Mouse (Mus musculus) limb, embryonic 11.5 days (tissue): ENCODE measurements around the gene Nod1. TPM values are rescaled to one million over a fixed set of nuclear protein-coding genes. Genes with fewer than 3 reads are reported as not detected.
"Not testable (repeated sequence)": the region's sequence is repeated elsewhere in the genome, so short reads cannot be mapped to it uniquely, and the experiment has no call there.

Source experiments
- ATAC-seq: fragments of 200-750 bp; cut with Nextera tagmentation; 2 replicates; pipeline ENCODE4 v1.8.0; 2017; ENCODE audit warnings: low read depth; ENCODE audit not compliant: insufficient number of reproducible peaks, low FRiP score, low TSS enrichment
- DNase-seq: peaks from one replicate; pipeline ENCODE4 v3.0.0-alpha.2; 2015; ENCODE audit warnings: low spot score
- H3K27ac ChIP-seq: fragments of 300-500 bp; sonication (generic); replicated peaks from 2 replicates; pipeline ENCODE4 v1.5.1; 2014; ENCODE audit warnings: low read depth, mild to moderate bottlenecking, low read length
- H3K27me3 ChIP-seq: fragments of 300-500 bp; sonication (generic); 2 replicates; pipeline ENCODE4 v1.6.1; 2014; ENCODE audit warnings: mild to moderate bottlenecking, low read length, mixed read lengths; ENCODE audit not compliant: control insufficient read depth, insufficient read depth
- H3K36me3 ChIP-seq: fragments of 300-500 bp; sonication (generic); 2 replicates; pipeline ENCODE4 v1.6.1; 2014; ENCODE audit warnings: mild to moderate bottlenecking, low read length, moderate library complexity, mixed read lengths; ENCODE audit not compliant: control insufficient read depth, insufficient read depth
- H3K4me1 ChIP-seq: fragments of 300-500 bp; sonication (generic); 2 replicates; pipeline ENCODE4 v1.6.1; 2014; ENCODE audit warnings: low read length, mixed read lengths; ENCODE audit not compliant: control insufficient read depth, insufficient read depth
- H3K4me2 ChIP-seq: fragments of 300-500 bp; sonication (generic); 2 replicates; pipeline ENCODE4 v1.6.1; 2014; ENCODE audit warnings: low read depth, mild to moderate bottlenecking, moderate library complexity; ENCODE audit not compliant: severe bottlenecking
- H3K4me3 ChIP-seq: fragments of 300-500 bp; sonication (generic); 2 replicates; pipeline ENCODE4 v1.5.1; 2014; ENCODE audit warnings: low read depth, low read length
- H3K9ac ChIP-seq: fragments of 300-500 bp; sonication (generic); 2 replicates; pipeline ENCODE4 v1.6.1; 2014; ENCODE audit warnings: mild to moderate bottlenecking, low read length
- H3K9me3 ChIP-seq: fragments of 300-500 bp; sonication (generic); 2 replicates; pipeline ENCODE4 v1.6.1; 2016; ENCODE audit warnings: low read length; ENCODE audit not compliant: control insufficient read depth
- WGBS: fragments of 180-500 bp; shearing (Covaris S2); extraction: QIAGEN DNeasy Blood & Tissue Kit; methylation state at CpG from one replicate; pipeline ENCODE4 v1.1.7; 2014; 5-methylcytosine and 5-hydroxymethylcytosine counted together
- polyA plus RNA-seq: library from polyadenylated mRNA; unstranded; fragments of >200 nt; fragmentation: Nextera tagmentation; extraction: Ambion mirVana; gene quantifications from 2 replicates; pipeline ENCODE4 v1.2.1, GENCODE M21; 2014

The Nod1 gene
- polyA plus RNA-seq, 1 experiment from 2014 or later, result 2.4 TPM

DNA sequence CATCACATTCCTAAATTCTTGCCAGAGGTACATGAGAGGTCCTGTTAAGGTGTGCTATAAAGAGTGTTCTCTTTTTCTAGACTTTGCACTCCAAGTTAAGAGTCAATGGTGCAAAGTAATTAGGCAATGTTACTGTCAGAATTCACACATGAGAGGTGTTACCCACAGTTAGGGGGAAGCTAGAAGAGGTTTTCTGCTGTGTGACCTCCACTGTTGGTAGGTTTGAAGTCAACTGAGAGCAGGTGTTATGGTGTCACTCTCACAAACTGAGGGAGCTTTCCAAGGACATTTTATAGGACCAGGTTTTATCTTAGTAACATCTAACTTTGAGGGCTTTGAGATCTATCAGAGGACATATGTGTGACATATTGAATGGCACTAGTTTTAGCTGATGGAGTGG is 16.5 kb downstream of the Nod1 start:
- no peaks in the 10 kb centered on the region for H3K27me3 ChIP-seq
- H3K4me2 ChIP-seq, result no peak overlapping the region
- no peaks in the 10 kb centered on the region for H3K36me3 ChIP-seq
- H3K9me3 ChIP-seq, result no peaks in the 10 kb centered on the region
- no peak for ATAC-seq
- no peaks in the 10 kb centered on the region for H3K4me1 ChIP-seq
- DNase-seq, result no peak
- no peak overlapping the region for H3K27ac ChIP-seq
- no peak overlapping the region for H3K4me3 ChIP-seq
- no peak overlapping the region for H3K9ac ChIP-seq

- H3K27me3 ChIP-seq, result no peaks in the 10 kb centered on the region
- no peak overlapping the region for H3K9ac ChIP-seq
- H3K36me3 ChIP-seq, result no peaks in the 10 kb centered on the region
- H3K9me3 ChIP-seq, result no peaks in the 10 kb centered on the region
- WGBS, result 85% methylated on average over 10 of the region's 10 CpGs
- DNase-seq, result no peak
- no peak overlapping the region for H3K27ac ChIP-seq
- H3K4me2 ChIP-seq, result no peak overlapping the region
- no peaks in the 10 kb centered on the region for H3K4me1 ChIP-seq
- no peak overlapping the region for H3K4me3 ChIP-seq
- no peak for ATAC-seq
Observed at GRCm38 (mm10) chr6:54954659-54955414, 17.6 kb downstream of the Nod1 start.

DNA sequence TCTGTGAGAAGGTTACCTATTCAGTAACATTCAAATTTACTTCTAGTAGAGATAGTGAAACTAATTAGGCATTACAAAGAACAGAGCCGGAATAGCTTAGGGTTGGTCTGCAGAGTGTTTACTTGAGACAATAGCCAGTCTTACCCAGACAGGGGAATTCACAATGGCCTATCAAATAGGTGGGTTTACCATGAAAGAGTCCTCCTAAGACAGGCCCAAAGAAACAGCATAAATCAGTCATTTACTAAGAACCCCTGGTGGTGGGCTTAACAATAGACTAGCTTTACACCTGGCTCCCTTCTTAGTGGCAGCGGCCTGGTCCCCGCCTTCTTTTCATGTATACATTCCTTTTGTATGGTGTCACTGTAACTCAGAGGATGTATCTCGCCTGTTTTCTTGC is 19.0 kb downstream of the Nod1 start:
- not testable (repeated sequence) for H3K27ac ChIP-seq, H3K4me3 ChIP-seq, DNase-seq, H3K4me2 ChIP-seq, H3K36me3 ChIP-seq, H3K4me1 ChIP-seq, H3K9ac ChIP-seq, H3K27me3 ChIP-seq, H3K9me3 ChIP-seq, ATAC-seq
- WGBS, result 89% methylated on average over 4 of the region's 4 CpGs

DNA sequence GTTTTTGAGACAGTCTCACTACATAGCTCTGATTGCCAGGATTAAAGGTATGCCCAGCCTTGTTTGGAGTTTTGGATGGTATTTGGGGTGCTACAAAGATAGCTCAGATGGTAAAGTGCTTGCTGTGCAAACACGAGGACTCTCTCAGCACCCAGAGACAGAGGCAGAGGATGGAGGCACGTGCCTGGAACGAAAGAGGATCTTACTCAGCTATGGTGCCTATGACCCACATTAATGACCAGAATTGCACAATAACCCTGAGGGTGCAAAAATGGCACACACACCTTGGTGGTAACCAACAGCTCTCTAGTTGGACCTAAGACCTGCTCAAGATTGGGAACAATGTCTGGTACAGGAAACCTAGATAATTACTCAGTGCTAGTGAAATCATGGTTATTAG is 19.9 kb downstream of the Nod1 start:
- ATAC-seq, result no peak
- H3K4me2 ChIP-seq, result no peak overlapping the region
- no peak overlapping the region for H3K4me3 ChIP-seq
- 89% methylated on average over 3 of the region's 3 CpGs for WGBS
- H3K27ac ChIP-seq, result no peak overlapping the region
- H3K27me3 ChIP-seq, result no peaks in the 10 kb centered on the region
- DNase-seq, result no peak
- no peak overlapping the region for H3K9ac ChIP-seq
- H3K9me3 ChIP-seq, result no peaks in the 10 kb centered on the region
- H3K4me1 ChIP-seq, result no peaks in the 10 kb centered on the region
- H3K36me3 ChIP-seq, result no peaks in the 10 kb centered on the region

- DNase-seq, result no peak
- Histone ChIP-seq H3K4me3 (no peak overlapping the region), H3K4me1 (no peaks in the 10 kb centered on the region), H3K36me3 (no peaks in the 10 kb centered on the region), H3K27me3 (peaks cover 14% of the 10 kb centered on the region), H3K27ac (no peak overlapping the region), H3K9me3 (no peaks in the 10 kb centered on the region), H3K4me2 (no peak overlapping the region), H3K9ac (no peak overlapping the region)
- 85% methylated on average over 5 of the region's 5 CpGs for WGBS
- no peak for ATAC-seq
Observed at GRCm38 (mm10) chr6:54948682-54949081, 23.7 kb downstream of the Nod1 start.

DNA sequence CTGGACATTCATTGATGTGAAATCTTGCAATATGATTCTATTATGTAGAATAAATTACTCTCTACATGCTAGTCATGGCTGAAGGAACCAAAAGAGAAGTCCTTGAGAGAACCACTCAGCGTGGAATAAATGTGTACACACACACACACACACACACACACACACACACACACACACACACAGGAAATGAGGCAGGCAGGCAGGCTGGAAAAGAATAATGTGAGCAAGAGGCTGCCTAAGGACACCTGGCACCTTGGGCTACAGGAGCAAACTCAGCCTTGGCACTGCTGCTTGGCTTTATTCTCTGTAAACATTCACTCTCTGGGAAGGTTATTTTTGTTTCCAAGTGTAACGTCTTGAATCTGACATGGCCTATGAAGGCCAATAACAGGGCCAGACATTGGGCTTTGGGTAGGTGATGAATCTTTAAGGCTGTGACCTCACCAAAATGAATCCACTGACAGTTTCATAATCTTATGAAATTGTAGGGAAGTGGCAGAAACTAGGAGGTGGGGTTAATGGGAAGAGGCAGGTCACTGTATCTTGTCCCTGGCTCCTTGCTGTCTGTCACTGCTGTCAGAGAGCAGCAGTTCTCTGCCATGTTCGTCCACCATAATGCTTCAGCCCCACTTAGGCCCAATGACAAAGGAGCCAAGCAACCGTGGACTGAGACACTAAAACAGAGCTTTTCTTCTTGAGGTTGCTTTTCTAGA is 26.0 kb downstream of the Nod1 start:
- Histone ChIP-seq H3K4me2 (no peak overlapping the region), H3K9ac (no peak overlapping the region), H3K27me3 (peaks cover 15% of the 10 kb centered on the region), H3K36me3 (no peaks in the 10 kb centered on the region), H3K27ac (no peak overlapping the region), H3K4me1 (no peaks in the 10 kb centered on the region), H3K4me3 (no peak overlapping the region), H3K9me3 (no peaks in the 10 kb centered on the region)
- ATAC-seq (no peak), DNase-seq (no peak)
- 83% methylated on average over 4 of the region's 4 CpGs for WGBS

DNA sequence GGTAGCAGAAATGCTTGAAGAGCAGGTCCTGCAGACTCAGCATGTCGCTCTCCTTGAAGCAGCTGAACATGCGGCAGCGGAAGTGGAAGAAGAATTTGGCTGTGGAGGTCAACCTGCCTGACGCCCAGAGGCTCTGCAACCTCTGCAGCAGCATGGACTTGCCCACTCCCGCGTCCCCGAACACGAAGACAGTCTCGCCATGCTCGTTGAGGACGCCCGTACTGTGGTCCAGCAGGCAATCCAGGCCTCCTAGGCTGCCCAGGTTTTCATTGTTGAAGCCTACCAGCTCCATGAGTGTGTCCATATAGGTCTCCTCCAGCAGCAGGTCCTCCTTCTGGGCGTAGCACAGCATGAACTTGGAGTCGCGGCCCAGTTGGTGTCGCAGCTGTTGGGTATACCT is 27.9 kb downstream of the Nod1 start:
- 81% methylated on average over 16 of the region's 16 CpGs for WGBS
- H3K27me3 ChIP-seq, result peaks cover 15% of the 10 kb centered on the region
- no peak overlapping the region for H3K27ac ChIP-seq
- no peak overlapping the region for H3K9ac ChIP-seq
- no peaks in the 10 kb centered on the region for H3K9me3 ChIP-seq
- H3K4me2 ChIP-seq, result 0 out of 2 replicates have a peak overlapping the region, but pooled peaks have one; percentile 24
- no peak overlapping the region for H3K4me3 ChIP-seq
- DNase-seq (no peak), ATAC-seq (no peak)
- no peaks in the 10 kb centered on the region for H3K4me1 ChIP-seq
- H3K36me3 ChIP-seq, result no peaks in the 10 kb centered on the region

GRCm38 (mm10) chr6:54943753-54944152 is 28.7 kb downstream of the Nod1 start:
- peaks cover 15% of the 10 kb centered on the region for H3K27me3 ChIP-seq
- ATAC-seq (no peak), DNase-seq (peak; percentile 30)
- H3K4me2 ChIP-seq, result 0 out of 2 replicates have a peak overlapping the region, but pooled peaks have one; percentile 12
- no peak overlapping the region for H3K9ac ChIP-seq
- H3K9me3 ChIP-seq, result no peaks in the 10 kb centered on the region
- H3K36me3 ChIP-seq, result no peaks in the 10 kb centered on the region
- H3K27ac ChIP-seq, result no peak overlapping the region
- WGBS, result 43% methylated on average over 24 of the region's 24 CpGs
- H3K4me1 ChIP-seq, result no peaks in the 10 kb centered on the region
- H3K4me3 ChIP-seq, result no peak overlapping the region
